Mouse (Mus musculus): ENCODE measurements around the gene D930007J09Rik.

- TF ChIP-seq GATA1 (IDR thresholded peaks at IDR 0.05; ENCODE audit: borderline replicate concordance, low read length), result no peak
- no peak for TF ChIP-seq FLI1 (IDR thresholded peaks at IDR 0.05; ENCODE audit: low read length)
Observed at GRCm38 (mm10) chr13:32778861-32779260, 23.8 kb downstream of the D930007J09Rik start.

All from megakaryocyte, embryonic 14.5 days (primary cell).